Mouse (Mus musculus): ENCODE measurements around the gene Tmem59l. TPM values are rescaled to one million over a fixed set of nuclear protein-coding genes. Genes with fewer than 3 reads are reported as not detected.

Tmem59l gene
- polyA plus RNA-seq, 1 experiment: 0.36 TPM

DNA sequence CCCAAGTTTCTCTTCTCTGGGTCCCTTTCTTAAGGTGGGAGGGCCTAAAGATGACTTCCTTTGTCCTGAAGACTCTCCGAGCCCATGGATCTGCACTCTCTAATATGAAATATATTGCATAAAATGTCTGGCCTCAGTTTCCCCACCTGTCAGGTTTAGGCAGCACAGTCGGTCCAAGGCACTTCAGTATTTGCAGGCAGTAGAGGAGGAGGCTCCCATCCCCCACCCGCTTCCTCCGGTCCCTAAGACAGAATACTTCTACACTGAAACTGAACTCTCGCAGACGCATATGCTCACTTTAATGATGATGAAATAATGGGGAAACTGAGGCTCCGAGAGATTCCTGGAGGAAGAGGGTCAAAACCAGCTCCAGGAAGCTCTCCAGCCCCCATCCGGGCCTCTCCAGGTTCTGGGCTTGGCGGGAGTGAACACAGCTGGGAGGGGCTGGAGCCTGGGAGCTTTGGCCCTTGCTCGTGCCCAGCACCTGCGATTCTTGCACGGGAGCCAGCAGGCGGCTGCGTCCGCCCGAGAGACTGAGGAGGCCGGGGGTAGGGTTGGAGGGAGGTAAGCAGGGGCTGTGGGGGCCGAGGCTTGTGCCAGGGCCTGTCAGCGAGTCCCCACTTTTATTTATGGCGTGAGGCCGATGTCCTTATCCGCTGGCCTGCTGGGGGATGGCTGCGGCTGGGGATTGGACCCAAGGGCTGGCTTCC, 14.8 kb upstream of the Tmem59l start:
- H3K4me3 ChIP-seq (ENCODE audit: insufficient read depth, poor library complexity, severe bottlenecking): no peak overlapping the region
- H3ac ChIP-seq (ENCODE audit: control insufficient read depth, insufficient read length, low read depth): no peak overlapping the region
- no peaks in the 10 kb centered on the region for H3K27me3 ChIP-seq (ENCODE audit: control insufficient read depth, insufficient read depth, insufficient read length)
- no peak for TF ChIP-seq MAX (IDR thresholded peaks at IDR 0.05)
- TF ChIP-seq MYOD1 (IDR thresholded peaks at IDR 0.05; ENCODE audit: control insufficient read depth, insufficient read length, low read depth): no peak
- peaks cover 15% of the 10 kb centered on the region for H3K79me3 ChIP-seq (ENCODE audit: low read depth)
- peaks cover 29% of the 10 kb centered on the region for H3K79me2 ChIP-seq (ENCODE audit: control insufficient read depth, insufficient read depth)
- peaks cover 12% of the 10 kb centered on the region for H3K36me3 ChIP-seq (ENCODE audit: control insufficient read depth, insufficient read depth)

DNA sequence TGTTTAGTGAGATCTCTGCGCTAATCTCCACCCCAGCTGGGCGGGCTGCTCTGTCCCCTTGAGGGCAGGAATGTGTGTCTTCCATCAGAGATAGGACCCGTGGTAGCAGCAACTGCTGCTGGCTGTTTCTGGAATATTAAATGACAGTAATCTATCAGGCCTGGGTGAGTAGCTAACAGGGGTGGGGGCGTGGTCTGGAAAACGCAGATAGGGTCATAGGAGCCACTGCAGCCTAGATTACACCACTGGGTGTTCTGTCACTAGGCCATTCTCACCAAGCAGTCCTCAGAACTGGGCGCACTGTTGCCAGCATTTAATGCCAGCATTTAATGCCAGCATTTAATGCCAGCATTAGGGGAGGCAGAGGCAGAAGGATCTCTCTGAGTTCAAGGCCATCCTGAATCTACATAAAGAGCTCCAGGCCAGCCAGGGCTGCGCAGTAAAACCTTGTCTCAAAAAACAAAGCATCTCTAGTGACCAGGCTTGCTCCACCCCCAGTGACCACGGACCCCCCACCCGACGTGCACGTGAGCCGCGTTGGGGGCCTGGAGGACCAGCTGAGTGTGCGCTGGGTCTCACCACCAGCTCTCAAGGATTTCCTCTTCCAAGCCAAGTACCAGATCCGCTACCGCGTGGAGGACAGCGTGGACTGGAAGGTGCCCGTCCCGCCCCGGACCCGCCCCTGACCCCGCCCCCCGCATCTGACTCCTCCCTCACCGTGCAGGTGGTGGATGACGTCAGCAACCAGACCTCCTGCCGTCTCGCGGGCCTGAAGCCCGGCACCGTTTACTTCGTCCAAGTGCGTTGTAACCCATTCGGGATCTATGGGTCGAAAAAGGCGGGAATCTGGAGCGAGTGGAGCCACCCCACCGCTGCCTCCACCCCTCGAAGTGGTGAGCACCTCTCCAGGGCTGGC, 13.5 kb upstream of the Tmem59l start:
- H3K36me3 ChIP-seq (ENCODE audit: control insufficient read depth, insufficient read depth): peaks cover 12% of the 10 kb centered on the region
- TF ChIP-seq MYOG (IDR thresholded peaks at IDR 0.05; ENCODE audit: control insufficient read depth, extremely low read depth, insufficient read length) (no peak), USF1 (IDR thresholded peaks at IDR 0.05; ENCODE audit: low read depth) (no peak), MYOD1 (IDR thresholded peaks at IDR 0.05; ENCODE audit: control insufficient read depth, insufficient read length, low read depth) (no peak), CEBPB (IDR thresholded peaks at IDR 0.05; ENCODE audit: low read depth) (no peak), FOSL1 (IDR thresholded peaks at IDR 0.05; ENCODE audit: insufficient read depth, low read length, poor library complexity, severe bottlenecking) (no peak), CTCF (IDR thresholded peaks at IDR 0.05; ENCODE audit: control insufficient read depth, insufficient read depth, insufficient read length) (no peak), MAX (IDR thresholded peaks at IDR 0.05) (no peak)
- H3K4me3 ChIP-seq (ENCODE audit: insufficient read depth, poor library complexity, severe bottlenecking): no peak overlapping the region
- H3ac ChIP-seq (ENCODE audit: control insufficient read depth, insufficient read length, low read depth): no peak overlapping the region
- no peaks in the 10 kb centered on the region for H3K27me3 ChIP-seq (ENCODE audit: control insufficient read depth, insufficient read depth, insufficient read length)
- peaks cover 19% of the 10 kb centered on the region for H3K79me3 ChIP-seq (ENCODE audit: low read depth)
- peaks cover 37% of the 10 kb centered on the region for H3K79me2 ChIP-seq (ENCODE audit: control insufficient read depth, insufficient read depth)

DNA sequence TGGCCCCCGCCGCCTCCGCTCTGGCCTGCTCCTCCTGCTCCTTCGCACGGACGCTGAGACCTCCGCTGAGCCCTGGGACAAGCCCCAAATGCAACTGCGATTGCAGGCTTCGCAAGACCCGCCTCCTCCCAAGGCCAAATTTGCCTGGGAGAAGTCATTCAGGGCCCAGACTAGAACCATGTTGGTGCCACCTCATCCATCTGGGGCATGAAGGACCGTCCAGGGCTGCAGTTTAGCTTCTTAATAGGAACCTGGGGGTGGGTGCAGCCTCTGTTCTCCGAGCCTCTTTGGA, 8.6 kb upstream of the Tmem59l start:
- Histone ChIP-seq H3K36me3 (ENCODE audit: control insufficient read depth, insufficient read depth) (peaks cover 6% of the 10 kb centered on the region), H3K79me2 (ENCODE audit: control insufficient read depth, insufficient read depth) (peaks cover 53% of the 10 kb centered on the region), H3K4me3 (ENCODE audit: insufficient read depth, poor library complexity, severe bottlenecking) (no peak overlapping the region), H3K27me3 (ENCODE audit: control insufficient read depth, insufficient read depth, insufficient read length) (no peaks in the 10 kb centered on the region), H3ac (ENCODE audit: control insufficient read depth, insufficient read length, low read depth) (no peak overlapping the region), H3K79me3 (ENCODE audit: low read depth) (peaks cover 23% of the 10 kb centered on the region)
- TF ChIP-seq CTCF (IDR thresholded peaks at IDR 0.05; ENCODE audit: control insufficient read depth, insufficient read depth, insufficient read length): no peak
- no peak for TF ChIP-seq MYOD1 (IDR thresholded peaks at IDR 0.05; ENCODE audit: control insufficient read depth, insufficient read length, low read depth)
- no peak for TF ChIP-seq USF1 (IDR thresholded peaks at IDR 0.05; ENCODE audit: low read depth)
- no peak for TF ChIP-seq CEBPB (IDR thresholded peaks at IDR 0.05; ENCODE audit: low read depth)
- no peak for TF ChIP-seq FOSL1 (IDR thresholded peaks at IDR 0.05; ENCODE audit: insufficient read depth, low read length, poor library complexity, severe bottlenecking)

DNA sequence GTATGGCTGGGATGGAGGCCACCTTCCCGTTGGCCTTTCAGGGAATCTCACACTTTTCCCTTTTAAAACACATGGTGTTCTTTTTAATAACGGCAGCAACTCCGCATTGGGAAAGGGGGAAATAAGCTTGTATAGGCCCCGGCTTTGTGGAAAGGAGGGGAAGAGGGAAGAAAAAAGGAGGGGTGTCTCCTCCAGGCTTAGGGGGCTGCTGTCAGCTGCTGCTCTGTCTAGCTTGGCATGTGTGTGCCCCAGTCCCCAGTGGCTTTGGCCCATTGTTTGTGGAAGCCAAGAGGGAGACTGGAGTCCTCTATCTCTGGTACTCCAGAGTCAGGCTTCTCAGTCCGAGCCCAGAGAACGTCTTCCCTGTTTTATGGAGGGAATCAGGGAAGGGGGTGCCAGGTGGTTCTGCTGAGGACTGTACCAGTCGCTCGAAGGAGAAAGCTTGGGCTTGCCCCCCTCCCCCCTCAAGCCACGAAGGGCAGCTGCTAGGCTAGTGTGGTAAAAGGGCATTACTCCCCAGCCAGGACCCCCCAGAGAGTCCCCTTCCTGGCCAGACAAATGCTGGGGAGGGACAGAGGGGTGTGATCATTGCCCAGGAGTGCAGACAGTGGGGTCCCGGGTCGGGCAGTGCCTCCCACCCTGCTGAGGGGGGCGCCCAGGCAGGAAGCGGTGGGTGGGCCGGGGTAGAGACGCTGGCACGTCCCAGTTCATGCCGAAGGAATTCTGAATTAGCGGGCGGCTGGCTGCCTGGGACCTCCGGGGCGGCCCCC, 8.0 kb upstream of the Tmem59l start:
- Histone ChIP-seq H3K79me2 (ENCODE audit: control insufficient read depth, insufficient read depth) (peaks cover 53% of the 10 kb centered on the region), H3K36me3 (ENCODE audit: control insufficient read depth, insufficient read depth) (peaks cover 3% of the 10 kb centered on the region), H3K4me3 (ENCODE audit: insufficient read depth, poor library complexity, severe bottlenecking) (peak overlapping the region; percentile 51), H3K27me3 (ENCODE audit: control insufficient read depth, insufficient read depth, insufficient read length) (no peaks in the 10 kb centered on the region), H3K79me3 (ENCODE audit: low read depth) (peaks cover 23% of the 10 kb centered on the region), H3ac (ENCODE audit: control insufficient read depth, insufficient read length, low read depth) (no peak overlapping the region)
- no peak for TF ChIP-seq MYOG (IDR thresholded peaks at IDR 0.05; ENCODE audit: control insufficient read depth, extremely low read depth, insufficient read length)
- TF ChIP-seq FOSL1 (IDR thresholded peaks at IDR 0.05; ENCODE audit: insufficient read depth, low read length, poor library complexity, severe bottlenecking): no peak
- no peak for TF ChIP-seq USF1 (IDR thresholded peaks at IDR 0.05; ENCODE audit: low read depth)
- TF ChIP-seq CTCF (IDR thresholded peaks at IDR 0.05; ENCODE audit: control insufficient read depth, insufficient read depth, insufficient read length): no peak
- no peak for TF ChIP-seq MYOD1 (IDR thresholded peaks at IDR 0.05; ENCODE audit: control insufficient read depth, insufficient read length, low read depth)
- TF ChIP-seq CEBPB (IDR thresholded peaks at IDR 0.05; ENCODE audit: low read depth): no peak
- no peak for TF ChIP-seq MAX (IDR thresholded peaks at IDR 0.05)

DNA sequence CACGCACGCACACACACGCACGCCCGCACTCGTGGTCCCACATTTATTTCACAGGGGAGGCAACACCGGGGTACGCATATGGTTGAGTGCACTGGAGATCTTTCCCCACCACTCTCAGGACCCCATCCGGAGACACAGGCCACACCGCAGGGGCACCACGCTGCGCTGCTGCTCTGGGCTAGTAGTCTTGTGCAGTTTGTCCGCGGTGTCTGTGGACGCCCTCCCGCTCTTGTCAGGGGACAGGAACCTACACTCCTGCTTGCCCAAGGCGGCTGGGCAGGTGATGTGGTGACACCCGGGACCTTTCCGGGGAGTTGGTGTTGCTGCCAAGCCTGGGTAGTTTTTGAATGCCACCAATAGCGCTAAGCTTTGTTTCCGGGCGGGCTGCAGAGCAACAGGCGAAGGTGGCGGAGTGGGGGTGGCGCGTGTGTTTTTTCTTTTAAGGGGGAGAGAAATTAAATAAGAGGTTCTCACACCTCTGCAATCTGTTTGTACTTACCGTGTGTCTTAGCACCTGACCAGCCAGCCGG, 7.3 kb upstream of the Tmem59l start:
- H3K36me3 ChIP-seq (ENCODE audit: control insufficient read depth, insufficient read depth): no peaks in the 10 kb centered on the region
- H3K4me3 ChIP-seq (ENCODE audit: insufficient read depth, poor library complexity, severe bottlenecking): peak overlapping the region; percentile 51
- no peaks in the 10 kb centered on the region for H3K27me3 ChIP-seq (ENCODE audit: control insufficient read depth, insufficient read depth, insufficient read length)
- H3ac ChIP-seq (ENCODE audit: control insufficient read depth, insufficient read length, low read depth): peak overlapping the region; percentile 82
- H3K79me2 ChIP-seq (ENCODE audit: control insufficient read depth, insufficient read depth): peaks cover 53% of the 10 kb centered on the region
- H3K79me3 ChIP-seq (ENCODE audit: low read depth): peaks cover 23% of the 10 kb centered on the region
- TF ChIP-seq CEBPB (IDR thresholded peaks at IDR 0.05; ENCODE audit: low read depth): no peak
- no peak for TF ChIP-seq MAX (IDR thresholded peaks at IDR 0.05)
- no peak for TF ChIP-seq CTCF (IDR thresholded peaks at IDR 0.05; ENCODE audit: control insufficient read depth, insufficient read depth, insufficient read length)
- no peak for TF ChIP-seq MYOD1 (IDR thresholded peaks at IDR 0.05; ENCODE audit: control insufficient read depth, insufficient read length, low read depth)
- TF ChIP-seq FOSL1 (IDR thresholded peaks at IDR 0.05; ENCODE audit: insufficient read depth, low read length, poor library complexity, severe bottlenecking): no peak
- TF ChIP-seq MYOG (IDR thresholded peaks at IDR 0.05; ENCODE audit: control insufficient read depth, extremely low read depth, insufficient read length): no peak
- no peak for TF ChIP-seq USF1 (IDR thresholded peaks at IDR 0.05; ENCODE audit: low read depth)

Measured in C2C12 (cell line).